Mouse (Mus musculus): Measurements from ENCODE around the gene Nsmce1. TPM values are rescaled to one million over a fixed set of nuclear protein-coding genes. Genes with fewer than 3 reads are reported as not detected.
A peak's percentile ranks its signal among the peaks of the same experiment; 100 is the strongest.

Gene Nsmce1
- total and polyA plus RNA-seq, 3 experiments: 58.1 to 59.2 TPM; not detected in 1

- H3K9ac ChIP-seq (ENCODE audit: control insufficient read depth, low read depth, low read length, poor library complexity, severe bottlenecking): peak within 1 kb of the TSS; percentile 91
- H3K4me3 ChIP-seq (ENCODE audit: control insufficient read depth in 1 of 2, insufficient read depth in 1 of 2, low read depth in 2 of 2, low read length in 2 of 2): peak within 1 kb of the TSS; percentile 75 to 82
- H3K79me2 ChIP-seq (ENCODE audit: control insufficient read depth, insufficient read depth, low read length, poor library complexity): peaks cover 5% of the 10 kb centered on the region; the same call in 1 of the 2 replicates
- no peaks in the 10 kb centered on the region for H3K27me3 ChIP-seq (ENCODE audit: control insufficient read depth in 1 of 2, insufficient read depth in 2 of 2, low read length in 2 of 2)
- no peaks in the 10 kb centered on the region for H3K9me3 ChIP-seq (replicated peaks; ENCODE audit: insufficient read depth, low read length)
- H3K4me1 ChIP-seq (ENCODE audit: control insufficient read depth in 1 of 2, insufficient read depth in 2 of 2, low read length in 2 of 2): peaks cover 8 to 34% of the 10 kb centered on the region in 2 experiments
- peak within 1 kb of the TSS; percentile 97 for H3K27ac ChIP-seq (ENCODE audit: control insufficient read depth, low read depth, low read length)
- DNase-seq (ENCODE audit: low read depth, low spot score): peak; percentile 99
- peaks cover 0 to 22% of the 10 kb centered on the region in 2 experiments; a peak in 2 of 4 replicates for H3K36me3 ChIP-seq (ENCODE audit: control insufficient read depth in 1 of 2, insufficient read depth in 2 of 2, low read length in 2 of 2)
- TF ChIP-seq CHD1 (IDR thresholded peaks at IDR 0.05; ENCODE audit: low read depth, low read length) (no peak), RAD21 (IDR thresholded peaks at IDR 0.05; ENCODE audit: low read depth, low read length) (no peak), ZC3H11A (IDR thresholded peaks at IDR 0.05; ENCODE audit: low read depth, low read length) (no peak), BHLHE40 (IDR thresholded peaks at IDR 0.05; ENCODE audit: borderline replicate concordance, low read depth, low read length) (peak; percentile 71; the same call in 1 of the 2 replicates), ZNF384 (IDR thresholded peaks at IDR 0.05; ENCODE audit: low read depth, low read length) (no peak), POLR2A (IDR thresholded peaks at IDR 0.05; ENCODE audit: control insufficient read depth in 1 of 2, insufficient read depth in 1 of 2, low read depth in 1 of 2, low read length in 2 of 2, poor library complexity in 1 of 2) (peak; percentile 53 to 81; a peak in 3 of 4 replicates), SIN3A (IDR thresholded peaks at IDR 0.05; ENCODE audit: low read length) (peak; percentile 94), CHD2 (IDR thresholded peaks at IDR 0.05; ENCODE audit: low read length) (no peak), ZMIZ1 (IDR thresholded peaks at IDR 0.05; ENCODE audit: low read depth, low read length) (peak; percentile 51), KAT2A (conservative IDR thresholded peaks at IDR 0.05; ENCODE audit: low read depth, low read length) (peak; percentile 74), ETS1 (IDR thresholded peaks at IDR 0.05; ENCODE audit: low read depth, low read length) (peak; percentile 48; the same call in 1 of the 2 replicates), MYB (IDR thresholded peaks at IDR 0.05; ENCODE audit: low read depth, low read length) (0 out of 2 replicates have a peak, but pooled peaks have one; percentile 59), POLR2AphosphoS2 (IDR thresholded peaks at IDR 0.05; ENCODE audit: low read length) (peak; percentile 68; the same call in 1 of the 2 replicates), GATA1 (IDR thresholded peaks at IDR 0.05; ENCODE audit: low read depth, low read length) (peak; percentile 30; the same call in 1 of the 2 replicates), UBTF (IDR thresholded peaks at IDR 0.05; ENCODE audit: borderline replicate concordance, insufficient read depth, low read depth, low read length) (0 out of 2 replicates have a peak, but pooled peaks have one; percentile 57), E2F4 (IDR thresholded peaks at IDR 0.05; ENCODE audit: borderline replicate concordance, low read depth, low read length) (no peak), USF2 (IDR thresholded peaks at IDR 0.05; ENCODE audit: borderline replicate concordance in 1 of 2, insufficient read depth in 1 of 2, low read depth in 1 of 2, low read length in 2 of 2) (no peak), MAFK (IDR thresholded peaks at IDR 0.05; ENCODE audit: borderline replicate concordance, low read depth, low read length) (no peak), NRF1 (IDR thresholded peaks at IDR 0.05; ENCODE audit: insufficient read depth, low read depth, low read length, poor library complexity, severe bottlenecking) (peak; percentile 83), USF1 (IDR thresholded peaks at IDR 0.05; ENCODE audit: low read depth, low read length) (no peak), TCF12 (IDR thresholded peaks at IDR 0.05; ENCODE audit: low read depth, low read length) (peak; percentile 40; the same call in 1 of the 2 replicates), POLR2AphosphoS5 (IDR thresholded peaks at IDR 0.05; ENCODE audit: borderline replicate concordance, low read depth, low read length) (no peak), EP300 (IDR thresholded peaks at IDR 0.05; ENCODE audit: low read depth in 1 of 2, low read length in 2 of 2) (peak in 1 of 2 experiments; percentile 39; a peak in 2 of 4 replicates), CTCF (IDR thresholded peaks at IDR 0.05 in 2 of 3, conservative IDR thresholded peaks at IDR 0.05 in 1 of 3; ENCODE audit: control insufficient read depth in 1 of 3, insufficient read depth in 1 of 3, low read depth in 2 of 3, low read length in 3 of 3, poor library complexity in 1 of 3, severe bottlenecking in 1 of 3) (no peak), HCFC1 (IDR thresholded peaks at IDR 0.05; ENCODE audit: low read depth, low read length) (peak; percentile 96), SMC3 (IDR thresholded peaks at IDR 0.05; ENCODE audit: low read depth, low read length) (no peak), MXI1 (IDR thresholded peaks at IDR 0.05; ENCODE audit: low read depth, low read length) (peak; percentile 44), MAX (IDR thresholded peaks at IDR 0.05; ENCODE audit: low read length) (peak; percentile 82), MAZ (IDR thresholded peaks at IDR 0.05; ENCODE audit: low read depth, low read length) (peak; percentile 69; the same call in 1 of the 2 replicates), RCOR1 (IDR thresholded peaks at IDR 0.05; ENCODE audit: low read depth, low read length) (no peak), ELF1 (IDR thresholded peaks at IDR 0.05; ENCODE audit: low read depth, low read length) (peak; percentile 87), NELFE (IDR thresholded peaks at IDR 0.05; ENCODE audit: low read depth, low read length) (peak; percentile 73), TAL1 (IDR thresholded peaks at IDR 0.05; ENCODE audit: low read length) (no peak), GABPA (IDR thresholded peaks at IDR 0.05; ENCODE audit: low read depth, low read length) (no peak), ZKSCAN1 (IDR thresholded peaks at IDR 0.05; ENCODE audit: low read depth, low read length) (no peak)
These were observed 46.7 kb downstream of the Nsmce1 start, which contains the start of gene Kdm8 for GRCm38 (mm10) chr7:125444464-125445401. Gene Kdm8 (plus strand): TSS chr7:125444676.
